Mouse (Mus musculus): ENCODE measurements around the gene Sap30l. TPM values are rescaled to one million over a fixed set of nuclear protein-coding genes. Genes with fewer than 3 reads are reported as not detected.

Gene Sap30l
- polyA plus RNA-seq (2014; fragmentation: Illumina TruSeq; extraction: RNeasy Lipid Tissue Mini Kit (QIAGEN cat#74804); ENCODE audit: insufficient read depth, low read depth, low replicate concordance): 21.9 TPM

GRCm38 (mm10) chr11:57800971-57801765 lies at the start of gene Sap30l:
TSS of gene Sap30l (plus strand) at chr11:57801637.

GRCm38 (mm10) chr11:57832552-57833201 lies 31.2 kb downstream of the Sap30l start, which contains the start of gene Hand1:
TSS of gene Hand1 (minus strand) at chr11:57832818.

Other genes starting within 250 kb of the Sap30l start
- 5.4 TPM for gene Galnt10, start 156.2 kb upstream of the Sap30l start, polyA plus RNA-seq (2014; fragmentation: Illumina TruSeq; extraction: RNeasy Lipid Tissue Mini Kit (QIAGEN cat#74804); ENCODE audit: insufficient read depth, low read depth, low replicate concordance)
- gene Hand1, start 31.2 kb downstream of the Sap30l start, polyA plus RNA-seq (2014; fragmentation: Illumina TruSeq; extraction: RNeasy Lipid Tissue Mini Kit (QIAGEN cat#74804); ENCODE audit: insufficient read depth, low read depth, low replicate concordance): not detected
- gene Larp1, start 207.4 kb downstream of the Sap30l start, polyA plus RNA-seq (2014; fragmentation: Illumina TruSeq; extraction: RNeasy Lipid Tissue Mini Kit (QIAGEN cat#74804); ENCODE audit: insufficient read depth, low read depth, low replicate concordance): 15.8 TPM

Measured in lung, adult 10 weeks (tissue).